9 mouse cellular contexts compared by ENCODE assay signal in genomic region chr8:94057157-94057854, GRCm38 (mm10). TPM values are rescaled to one million over a fixed set of nuclear protein-coding genes. Genes with fewer than 3 reads are reported as not detected.
A peak's percentile ranks its signal among the peaks of the same experiment; 100 is the strongest.
DNase-seq lines count a peak whose midpoint lies in the region; ATAC-seq lines count a peak whose summit lies in the region.
"Had no signal": no experiment of that assay in that cellular context is flagged by ENCODE, and none has a peak within 500 bp of the region (broad histone marks: within the 10 kb centered on the region; RNA-seq: fewer than 3 reads in every experiment).

No protein-coding gene starts in this region.

- no peak overlapping the region for H3K4me2 ChIP-seq in forebrain, embryonic 11.5 days (ENCODE audit: low read depth, low read length, severe bottlenecking)
- H3K4me2 ChIP-seq in limb, embryonic 11.5 days (ENCODE audit: low read depth, severe bottlenecking): no peak overlapping the region
- H3K4me2 ChIP-seq: midbrain, embryonic 12.5 days had no signal

- DNase-seq in forebrain, embryonic 11.5 days (ENCODE audit: low spot score): peak; percentile 64
- no peak for DNase-seq in forebrain, embryonic 10.5 days (ENCODE audit: extremely low spot score, low spot score)
- peak; percentile 46 for DNase-seq in ovary, postnatal 14 days (ENCODE audit: low spot score)
- no peak for DNase-seq in ovary, postnatal 10 days (ENCODE audit: low spot score)
- DNase-seq in cerebellum, adult 9-10 months: peak; percentile 66
- DNase-seq in heart, postnatal 10 days: peak; percentile 60 to 77
- DNase-seq in limb, embryonic 11.5 days (ENCODE audit: low spot score): peak; percentile 69
- DNase-seq in retina, postnatal 7 days (ENCODE audit: low read depth, low spot score): peak; percentile 36

- no peaks in the 10 kb centered on the region for H3K9me3 ChIP-seq in forebrain, embryonic 11.5 days (ENCODE audit: control insufficient read depth, low read length)
- no peaks in the 10 kb centered on the region for H3K9me3 ChIP-seq in forebrain, embryonic 10.5 days
- no peaks in the 10 kb centered on the region for H3K9me3 ChIP-seq in limb, embryonic 11.5 days (ENCODE audit: control insufficient read depth, low read length)

- no peaks in the 10 kb centered on the region for H3K4me1 ChIP-seq in forebrain, embryonic 11.5 days (replicated peaks; ENCODE audit: control insufficient read depth, insufficient read depth, low read length)
- H3K4me1 ChIP-seq in forebrain, embryonic 10.5 days: no peaks in the 10 kb centered on the region
- H3K4me1 ChIP-seq in limb, embryonic 11.5 days (ENCODE audit: control insufficient read depth, insufficient read depth, low read length): no peaks in the 10 kb centered on the region
- H3K4me1 ChIP-seq: midbrain, embryonic 12.5 days had no signal

- intact Hi-C loops in heart, postnatal 10 days (cut with DNase I): loop anchor here (5.0 to 10.0 kb wide), 2 partner anchors 393 to 465 kb away; no protein-coding TSS in a partner anchor

- no peak overlapping the region for H3K27ac ChIP-seq in forebrain, embryonic 11.5 days (ENCODE audit: low read depth, low read length)
- no peak overlapping the region for H3K27ac ChIP-seq in forebrain, embryonic 10.5 days
- no peak overlapping the region for H3K27ac ChIP-seq in limb, embryonic 11.5 days (replicated peaks; ENCODE audit: low read depth, low read length)
- H3K27ac ChIP-seq: midbrain, embryonic 12.5 days had no signal

- no peak overlapping the region for H3K9ac ChIP-seq in forebrain, embryonic 11.5 days (ENCODE audit: low read length)
- no peak overlapping the region for H3K9ac ChIP-seq in limb, embryonic 11.5 days (ENCODE audit: low read length)
- H3K9ac ChIP-seq: midbrain, embryonic 12.5 days had no signal

- ATAC-seq in forebrain, embryonic 11.5 days (replicated peaks; ENCODE audit: low FRiP score): no peak
- no peak for ATAC-seq in limb, embryonic 11.5 days (ENCODE audit: insufficient number of reproducible peaks, low FRiP score, low TSS enrichment, low read depth)

- WGBS in forebrain, embryonic 11.5 days: 60% methylated on average over 6 of the region's 6 CpGs
- 61% methylated on average over 6 of the region's 6 CpGs for WGBS in forebrain, embryonic 10.5 days
- 69% methylated on average over 6 of the region's 6 CpGs for WGBS in limb, embryonic 11.5 days

- H3K36me3 ChIP-seq in forebrain, embryonic 11.5 days (ENCODE audit: control insufficient read depth, insufficient read depth, low read length): no peaks in the 10 kb centered on the region; the same call in 1 of the 2 replicates
- peaks cover 72% of the 10 kb centered on the region for H3K36me3 ChIP-seq in forebrain, embryonic 10.5 days (replicated peaks)
- H3K36me3 ChIP-seq in limb, embryonic 11.5 days (ENCODE audit: control insufficient read depth, insufficient read depth, low read length): peaks cover 3% of the 10 kb centered on the region; the same call in 1 of the 2 replicates

- no peak overlapping the region for H3K4me3 ChIP-seq in forebrain, embryonic 11.5 days (ENCODE audit: low read depth, low read length)
- no peak overlapping the region for H3K4me3 ChIP-seq in forebrain, embryonic 10.5 days
- no peak overlapping the region for H3K4me3 ChIP-seq in limb, embryonic 11.5 days (ENCODE audit: low read depth, low read length)
- H3K4me3 ChIP-seq: midbrain, embryonic 12.5 days had no signal

- no peaks in the 10 kb centered on the region for H3K27me3 ChIP-seq in forebrain, embryonic 11.5 days (ENCODE audit: control insufficient read depth, insufficient read depth, low read length)
- no peaks in the 10 kb centered on the region for H3K27me3 ChIP-seq in forebrain, embryonic 10.5 days (ENCODE audit: poor library complexity, severe bottlenecking)
- H3K27me3 ChIP-seq in limb, embryonic 11.5 days (ENCODE audit: control insufficient read depth, insufficient read depth, low read length): no peaks in the 10 kb centered on the region
- H3K27me3 ChIP-seq: midbrain, embryonic 12.5 days had no signal

RNA-seq across cellular contexts. Expression of gene Ogfod1, which starts 20.3 kb away (rescaled TPM):
- 16.3 and 18.7 TPM in 2 replicates for polyA plus RNA-seq in forebrain, embryonic 11.5 days (2014; fragmentation: Nextera tagmentation; extraction: Ambion mirVana)
- 13.5 and 14.4 TPM in 2 replicates for polyA plus RNA-seq in forebrain, embryonic 10.5 days (2016; fragmentation: Nextera tagmentation; extraction: Ambion mirVana)
- total RNA-seq in heart, postnatal 10 days (2021): 10 to 100 TPM; 25.0 to 26.2 TPM
- polyA plus RNA-seq in limb, embryonic 11.5 days (2014; fragmentation: Nextera tagmentation; extraction: Ambion mirVana): 14.4 and 14.6 TPM in 2 replicates

RNA-seq across cellular contexts. Expression of gene Nudt21, which starts 20.5 kb away (rescaled TPM):
- polyA plus RNA-seq in forebrain, embryonic 11.5 days (2014; fragmentation: Nextera tagmentation; extraction: Ambion mirVana): 195 and 201 TPM in 2 replicates
- polyA plus RNA-seq in forebrain, embryonic 10.5 days (2016; fragmentation: Nextera tagmentation; extraction: Ambion mirVana): 192 and 193 TPM in 2 replicates
- 10 to 100 TPM; 36.7 to 43.2 TPM for total RNA-seq in heart, postnatal 10 days (2021)
- polyA plus RNA-seq in limb, embryonic 11.5 days (2014; fragmentation: Nextera tagmentation; extraction: Ambion mirVana): 154 and 162 TPM in 2 replicates

RNA-seq across cellular contexts. Expression of gene Bbs2, which starts 41.4 kb away (rescaled TPM):
- 23.3 and 23.8 TPM in 2 replicates for polyA plus RNA-seq in forebrain, embryonic 11.5 days (2014; fragmentation: Nextera tagmentation; extraction: Ambion mirVana)
- 18.3 and 19.7 TPM in 2 replicates for polyA plus RNA-seq in forebrain, embryonic 10.5 days (2016; fragmentation: Nextera tagmentation; extraction: Ambion mirVana)
- total RNA-seq in heart, postnatal 10 days (2021): 1 to 10 TPM; 6.8 to 8.7 TPM
- polyA plus RNA-seq in limb, embryonic 11.5 days (2014; fragmentation: Nextera tagmentation; extraction: Ambion mirVana): 16.2 and 17.2 TPM in 2 replicates

RNA-seq across cellular contexts. Expression of gene Amfr, which starts 44.7 kb away (rescaled TPM):
- 60.5 and 65.3 TPM in 2 replicates for polyA plus RNA-seq in forebrain, embryonic 11.5 days (2014; fragmentation: Nextera tagmentation; extraction: Ambion mirVana)
- polyA plus RNA-seq in forebrain, embryonic 10.5 days (2016; fragmentation: Nextera tagmentation; extraction: Ambion mirVana): 36.7 and 39.1 TPM in 2 replicates
- 100 to 1,000 TPM; 125 to 126 TPM for total RNA-seq in heart, postnatal 10 days (2021)
- 37.3 and 44.9 TPM in 2 replicates for polyA plus RNA-seq in limb, embryonic 11.5 days (2014; fragmentation: Nextera tagmentation; extraction: Ambion mirVana)

Comparison
In these comparisons a context has a peak if more than half of its experiments do, and no peak if none do; other contexts are left out.
1. DNase-seq: peak in forebrain, embryonic 11.5 days (single experiment), ovary, postnatal 14 days (single experiment), cerebellum, adult 9-10 months (single experiment), heart, postnatal 10 days (2 of 2), limb, embryonic 11.5 days (single experiment) and retina, postnatal 7 days (single experiment); none in forebrain, embryonic 10.5 days (single experiment) and ovary, postnatal 10 days (single experiment).